Mouse (Mus musculus) left cerebral cortex, adult 8-10 months (tissue): ENCODE measurements around the gene Arhgef11. TPM values are rescaled to one million over a fixed set of nuclear protein-coding genes. Genes with fewer than 3 reads are reported as not detected.

ENCODE experiments used
- microRNA-seq, 2 experiments: library from miRNA; unstranded; fragments of <30 nt; microRNA quantifications; one replicate each; pipeline ENCODE4 v1.2.0; 2022
- total RNA-seq, 4 experiments: library from RNA; stranded (reverse); gene quantifications; 2 replicates each; pipeline ENCODE4 v1.2.4; 2022

Arhgef11 gene
- total RNA-seq, 4 experiments from 2014 or later, result 49.1 to 60.9 (median 52.4) TPM

Small RNA genes within 50 kb of the gene (microRNA-seq; reads per million reads assigned to microRNA genes)
- 0 reads per million in 2 experiments for gene Gm24109

Other genes with a start within 250 kb of the Arhgef11 start
- gene Fcrl1, start 241.2 kb upstream of the Arhgef11 start, total RNA-seq, result under 1 TPM in 2 of 4 experiments, not detected in 2; 0.37 to 0.49 TPM
- gene Fcrl5, start 181.8 kb upstream of the Arhgef11 start, total RNA-seq, result not detected
- gene Etv3, start 92.2 kb upstream of the Arhgef11 start, total RNA-seq, result 10 to 100 TPM; 24.1 to 26.8 (median 24.7) TPM
- gene Lrrc71, start 131.1 kb downstream of the Arhgef11 start, total RNA-seq, result 1 to 10 TPM in 2 of 4 experiments, under 1 TPM in 2; 0.57 to 2.5 (median 1.3) TPM
- gene Ntrk1, start 177.6 kb downstream of the Arhgef11 start, total RNA-seq, result 1 to 10 TPM; 1.9 to 3.0 (median 2.5) TPM
- gene Insrr, start 179.4 kb downstream of the Arhgef11 start, total RNA-seq, result 1 to 10 TPM in 2 of 4 experiments, under 1 TPM in 2; 0.66 to 1.6 (median 1.1) TPM
- 10 to 100 TPM in 1 of 4 experiments, 1 to 10 TPM in 3; 8.3 to 10.1 (median 9.5) TPM for gene Pear1, start 206.7 kb downstream of the Arhgef11 start, total RNA-seq
- gene Sh2d2a, start 229.2 kb downstream of the Arhgef11 start, total RNA-seq, result not detected